Mouse (Mus musculus): ENCODE measurements around the gene Ganc.
A peak's percentile ranks its signal among the peaks of the same experiment; 100 is the strongest.

Ganc gene

DNA sequence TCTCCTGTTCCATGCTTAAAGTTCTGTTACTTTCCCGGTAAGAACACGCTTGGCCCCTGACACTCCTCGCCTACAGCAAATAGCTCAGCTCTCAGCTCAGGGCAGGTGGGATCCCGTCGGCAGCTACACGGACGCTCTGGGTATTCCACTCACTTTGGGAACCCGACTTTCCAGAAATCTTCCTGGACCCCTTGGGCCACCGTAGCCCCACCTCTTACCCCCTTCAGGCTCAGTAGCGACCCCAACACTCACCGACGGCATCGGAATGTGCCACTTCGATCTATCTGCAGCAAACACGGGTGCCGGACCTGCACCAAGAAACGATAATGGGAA, at the start of gene Ganc:
Ganc (plus strand) TSS at position 244 of the 333 bp plus-strand sequence.
- DNase-seq (ENCODE audit: low spot score) = no peak

- DNase-seq (ENCODE audit: low spot score) = no peak
These were observed 43.3 kb upstream of the Ganc start for GRCm38 (mm10) chr2:120360425-120360824.

GRCm38 (mm10) chr2:120366501-120366900, 37.2 kb upstream of the Ganc start:
- DNase-seq (ENCODE audit: low spot score) = no peak

DNA sequence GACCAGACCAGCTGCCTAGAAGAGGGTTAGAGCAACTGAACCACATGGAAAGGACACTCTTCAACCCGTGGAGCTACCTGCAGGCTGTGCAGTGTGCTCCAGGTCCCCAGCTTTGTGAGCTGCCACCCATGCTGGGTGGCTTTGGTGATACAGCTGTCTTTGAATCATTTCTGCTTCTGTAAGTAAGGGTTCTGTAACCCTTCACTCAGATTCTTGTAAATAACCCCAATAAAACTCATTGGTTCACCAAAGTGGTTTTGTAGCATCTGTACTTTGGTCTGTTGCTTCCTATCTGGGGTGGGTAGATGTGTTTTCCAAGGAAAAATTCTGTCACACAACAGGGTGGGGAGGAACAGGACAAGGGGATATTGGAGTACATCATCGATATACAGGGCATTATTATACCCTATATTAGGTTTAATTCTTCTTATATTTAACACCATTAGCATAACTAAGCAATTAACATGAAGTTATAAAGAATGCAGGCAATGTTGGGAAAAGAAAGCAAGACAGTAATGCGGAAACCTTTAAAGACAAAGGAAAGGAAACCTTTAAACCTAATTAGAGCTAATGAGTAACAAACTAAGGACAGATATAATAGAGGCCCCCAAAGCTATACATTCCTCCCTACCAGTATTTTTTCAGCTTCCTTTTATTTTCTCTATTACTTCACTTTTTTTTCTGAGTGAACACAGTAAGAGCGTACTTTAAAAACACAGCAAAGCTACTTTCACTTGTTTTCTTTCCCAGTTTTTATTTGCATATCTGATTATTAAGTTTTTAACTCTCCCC, 36.1 kb upstream of the Ganc start:
- no peak for DNase-seq (ENCODE audit: low spot score)

DNA sequence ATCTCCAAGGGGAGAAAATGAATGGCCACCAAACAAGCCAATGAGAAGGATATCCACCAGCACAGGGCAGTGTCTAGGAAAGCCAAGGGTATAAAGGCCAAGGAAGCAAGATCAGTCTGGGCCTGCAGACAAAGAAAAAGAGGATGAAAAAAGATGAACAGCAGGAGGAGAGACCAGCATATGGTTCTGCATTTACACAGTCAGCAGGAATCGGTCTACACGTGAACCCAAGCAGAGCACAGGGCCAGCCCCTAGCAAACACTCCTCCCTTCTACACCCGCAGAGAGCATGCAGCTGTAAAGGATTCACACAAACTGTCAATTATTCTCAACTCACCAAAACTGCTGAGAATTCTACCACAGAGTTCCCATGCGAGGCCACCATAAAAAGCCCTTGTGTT, 29.8 kb upstream of the Ganc start:
- DNase-seq (ENCODE audit: low spot score) = no peak

DNA sequence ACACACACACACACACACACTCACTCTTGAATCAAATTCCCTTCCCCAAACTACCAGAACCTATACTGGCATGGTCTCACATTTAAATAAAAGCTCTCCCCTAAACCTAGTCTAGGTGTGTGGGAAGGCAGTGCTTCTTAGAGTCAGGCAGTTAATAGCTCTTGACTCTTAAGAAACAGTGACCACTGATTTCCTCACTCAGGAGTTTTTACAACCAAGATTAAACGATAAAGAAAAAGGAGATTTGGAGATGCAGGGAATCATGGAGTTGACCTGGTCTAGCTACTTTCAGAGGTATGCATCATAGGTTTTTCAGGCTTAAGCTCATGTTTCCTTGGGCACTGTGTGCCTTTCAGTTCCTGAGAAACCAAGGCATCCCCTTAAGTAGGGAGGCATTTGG, 17.4 kb upstream of the Ganc start:
- DNase-seq (ENCODE audit: low spot score) = no peak

GRCm38 (mm10) chr2:120387291-120387690, 16.4 kb upstream of the Ganc start:
- no peak for DNase-seq (ENCODE audit: low spot score)

- DNase-seq (ENCODE audit: low spot score) = no peak
These were observed 14.3 kb upstream of the Ganc start for GRCm38 (mm10) chr2:120389376-120389775.

GRCm38 (mm10) chr2:120390934-120391333, 12.8 kb upstream of the Ganc start:
- no peak for DNase-seq (ENCODE audit: low spot score)

- no peak for DNase-seq (ENCODE audit: low spot score)
These were observed 11.3 kb upstream of the Ganc start for GRCm38 (mm10) chr2:120392406-120392805.

DNA sequence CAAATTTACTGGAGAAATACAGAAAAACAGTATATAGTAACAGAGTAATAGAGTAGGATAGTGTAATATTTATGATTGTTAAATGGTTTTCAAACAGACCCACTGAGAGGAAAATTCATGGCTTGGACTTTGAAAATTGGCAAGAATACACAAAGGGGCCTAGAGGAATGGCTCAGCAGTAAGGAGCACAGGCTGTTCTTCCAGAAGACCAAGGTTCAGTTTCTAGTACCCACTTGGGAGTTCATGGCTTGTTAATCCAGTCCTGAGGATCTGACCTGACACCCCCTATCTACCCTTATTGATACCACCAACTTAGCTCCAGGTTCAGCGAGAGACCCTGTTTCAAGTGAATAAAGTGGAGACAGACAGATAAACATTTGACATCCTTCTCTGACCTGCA, 5.7 kb upstream of the Ganc start:
- DNase-seq (ENCODE audit: low spot score) = no peak

DNA sequence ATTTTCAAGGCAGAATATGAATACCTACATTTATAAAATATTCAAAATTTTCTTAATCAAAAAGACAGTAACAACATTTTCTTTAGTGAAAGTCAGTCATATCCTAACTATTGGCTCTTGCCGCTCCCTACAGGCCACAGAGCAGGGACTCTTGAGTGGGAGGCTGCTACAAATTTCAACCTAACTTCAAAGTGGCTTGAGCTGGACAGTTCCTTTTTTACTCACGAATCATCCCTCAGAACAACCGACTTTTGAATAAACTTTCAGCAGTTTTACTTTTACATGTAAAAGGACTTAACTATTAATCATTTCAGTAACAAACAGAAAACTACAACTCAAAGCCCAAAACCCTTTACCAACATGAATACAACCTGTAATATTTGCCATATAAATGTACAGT, 883 bp upstream of the Ganc start:
- DNase-seq (ENCODE audit: low spot score) = no peak

DNA sequence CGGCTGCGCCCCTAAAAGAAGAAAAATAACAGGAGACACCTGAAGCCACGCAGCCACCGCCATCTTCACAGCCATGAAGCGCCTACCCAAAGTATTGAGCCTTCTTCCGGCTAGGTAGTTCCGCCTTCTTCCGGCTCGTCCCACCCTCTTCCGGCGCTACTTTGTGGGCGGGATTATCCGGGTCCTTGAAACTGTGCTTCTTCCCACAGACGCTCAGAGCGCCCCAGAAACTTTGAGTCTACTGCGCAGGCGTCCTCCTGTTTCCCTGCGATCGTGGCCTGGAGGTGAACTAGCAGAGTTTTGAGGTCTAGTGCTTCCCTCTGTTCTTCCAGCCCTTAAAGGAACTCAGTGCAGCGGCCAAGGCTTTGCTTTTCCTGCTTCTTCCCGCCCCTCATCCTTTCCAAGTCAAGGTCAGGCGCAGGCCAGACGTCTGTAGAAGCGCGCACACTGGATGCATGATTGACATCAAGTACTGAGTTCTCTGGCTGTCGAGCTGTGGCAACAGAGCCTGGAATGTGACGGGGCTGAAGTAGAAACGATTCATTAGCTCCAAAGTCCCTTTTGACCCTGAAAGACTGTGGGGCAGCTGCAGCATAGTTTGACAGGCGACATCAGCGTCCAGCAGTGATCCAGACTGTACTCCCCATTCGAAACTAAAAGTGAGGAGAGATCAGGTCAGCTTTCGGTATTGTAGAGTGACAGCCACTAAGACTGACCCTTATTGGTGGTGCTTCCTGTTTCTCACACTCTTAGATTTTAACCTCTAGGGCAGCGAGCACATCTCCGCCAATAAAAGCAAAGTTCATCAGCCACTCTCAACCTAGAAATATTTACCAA, 508 bp downstream of the Ganc start, which contains the start of gene Tmem87a:
Tmem87a (minus strand) TSS at position 128 of the 837 bp plus-strand sequence.
- DNase-seq (ENCODE audit: low spot score) = peak; percentile 96

- no peak for DNase-seq (ENCODE audit: low spot score)
These were observed 1.4 kb downstream of the Ganc start for GRCm38 (mm10) chr2:120404823-120405765.

DNA sequence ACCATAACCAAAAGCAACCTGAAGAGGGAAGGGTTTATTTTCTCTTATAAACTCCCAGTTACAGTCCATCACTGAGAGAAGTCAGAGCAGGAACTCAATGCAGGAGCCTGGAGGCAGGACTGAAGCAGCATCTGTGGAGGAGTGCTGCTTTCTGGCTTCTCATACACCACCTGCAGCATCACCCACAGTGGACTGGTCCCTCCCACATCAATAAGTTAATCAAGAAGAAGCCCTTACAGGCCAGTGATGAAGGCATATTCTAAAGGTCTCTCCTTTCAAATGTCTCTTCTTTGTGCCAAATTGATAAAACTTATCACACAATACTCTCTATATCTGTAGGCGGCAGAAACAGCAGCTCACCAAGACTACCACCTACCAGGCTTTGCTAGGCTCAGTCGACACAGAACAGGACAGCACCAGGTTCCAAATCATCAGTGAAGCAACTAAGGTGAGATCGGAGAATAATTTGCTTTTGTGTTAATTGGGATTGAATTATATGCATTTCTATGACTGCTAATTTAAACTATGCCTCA, 7.5 kb downstream of the Ganc start:
- DNase-seq (ENCODE audit: low spot score) = no peak

DNA sequence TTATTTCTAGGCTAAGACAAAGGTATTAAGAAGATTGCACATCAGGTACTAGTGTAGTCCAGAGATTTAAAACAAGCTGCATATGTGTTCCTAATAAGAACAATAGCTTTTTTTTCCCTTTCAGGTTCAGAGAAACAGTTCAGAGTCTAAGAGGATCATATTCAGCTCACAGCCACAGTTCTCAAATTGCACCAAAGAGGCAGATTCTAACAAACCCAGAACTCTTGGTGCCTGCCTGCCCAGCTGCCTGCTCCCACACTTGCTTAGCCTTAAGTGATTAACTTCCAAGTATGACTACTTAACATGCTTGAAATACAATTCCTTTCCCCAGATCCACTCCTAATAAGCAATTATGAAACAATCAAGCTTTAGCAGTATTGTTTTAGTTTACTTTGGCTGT, 10.4 kb downstream of the Ganc start:
- DNase-seq (ENCODE audit: low spot score) = no peak

DNA sequence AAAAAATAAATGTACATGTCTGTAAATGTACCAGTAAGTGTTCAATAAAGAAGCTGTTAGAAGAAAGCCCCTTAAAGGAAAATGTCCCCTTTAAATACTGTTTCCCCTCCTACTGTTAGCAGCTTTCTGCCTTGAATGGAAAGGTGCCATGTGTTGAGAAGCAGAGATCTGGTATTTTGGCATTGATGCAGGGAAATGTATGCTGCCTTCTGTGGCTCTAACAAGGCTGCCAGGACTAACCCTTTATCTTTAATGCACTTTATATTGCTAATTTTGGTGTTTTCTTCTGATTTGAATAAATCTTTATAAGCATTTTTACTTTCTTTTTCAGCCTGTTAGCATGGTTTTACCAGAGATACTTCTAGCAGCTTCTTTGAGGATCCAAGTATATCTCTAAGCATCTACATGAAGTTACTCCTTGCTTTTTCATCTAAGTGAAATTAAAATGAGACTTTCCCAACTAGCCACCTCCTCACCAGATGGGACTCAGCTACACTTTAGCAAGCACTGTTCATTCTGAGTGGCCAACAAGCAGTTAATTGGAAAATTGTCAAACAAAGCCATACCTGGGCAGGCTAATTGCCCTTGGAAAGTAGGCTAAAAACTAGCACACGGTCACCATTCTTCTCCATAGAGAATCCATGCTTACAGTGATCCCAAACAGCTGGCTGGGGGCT, 11.2 kb downstream of the Ganc start:
- no peak for DNase-seq (ENCODE audit: low spot score)

DNA sequence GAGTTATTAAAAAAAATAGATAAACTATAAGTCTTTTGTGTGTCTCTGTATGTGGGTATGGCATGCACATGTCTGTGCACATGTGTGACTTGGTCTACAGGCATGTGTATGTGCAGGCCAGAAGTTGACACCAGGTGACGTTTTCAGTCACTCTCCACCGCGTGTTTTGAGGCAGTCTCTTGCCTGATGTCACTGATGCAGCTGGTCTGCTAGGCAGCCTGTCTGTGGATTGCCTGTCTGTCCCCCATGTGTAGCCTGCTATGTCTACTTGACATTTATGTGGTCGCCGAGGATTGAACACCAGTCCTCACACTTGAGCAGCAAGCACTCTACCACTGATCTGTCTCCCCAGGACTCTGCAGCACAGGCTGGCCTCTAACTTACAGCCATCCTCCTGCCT, 20.7 kb downstream of the Ganc start:
- DNase-seq (ENCODE audit: low spot score) = no peak

GRCm38 (mm10) chr2:120444486-120444885, 40.8 kb downstream of the Ganc start:
- no peak for DNase-seq (ENCODE audit: low spot score)

DNA sequence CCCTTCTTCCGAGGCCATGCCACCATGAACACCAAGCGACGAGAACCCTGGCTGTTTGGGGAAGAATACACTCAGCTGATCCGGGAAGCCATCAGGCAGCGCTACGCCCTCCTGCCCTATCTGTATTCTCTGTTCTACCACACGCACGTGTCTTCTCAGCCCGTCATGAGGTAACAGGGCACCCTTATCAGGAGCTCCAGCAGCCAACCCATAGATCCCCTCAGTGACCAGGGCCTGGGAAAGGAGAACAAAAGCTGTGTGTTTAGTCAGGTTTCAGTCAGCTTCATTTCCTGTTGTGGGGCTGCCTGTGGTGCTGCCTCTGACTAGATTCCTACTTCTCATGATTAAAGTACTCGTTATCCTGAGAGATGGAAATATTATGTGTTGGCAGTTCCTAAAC, 42.7 kb downstream of the Ganc start:
- DNase-seq (ENCODE audit: low spot score) = no peak

GRCm38 (mm10) chr2:120447306-120447705, 43.6 kb downstream of the Ganc start:
- no peak for DNase-seq (ENCODE audit: low spot score)

All from yolk sac, embryonic 10.5 days (tissue).